Mouse (Mus musculus): ENCODE measurements at regions not wholly inside any gene's neighbourhood (a gene's known extent, or its start where the extent isn't known, plus 50 kb on each side); places are given as distances from the start of the nearest gene placed in this dataset.

DNA sequence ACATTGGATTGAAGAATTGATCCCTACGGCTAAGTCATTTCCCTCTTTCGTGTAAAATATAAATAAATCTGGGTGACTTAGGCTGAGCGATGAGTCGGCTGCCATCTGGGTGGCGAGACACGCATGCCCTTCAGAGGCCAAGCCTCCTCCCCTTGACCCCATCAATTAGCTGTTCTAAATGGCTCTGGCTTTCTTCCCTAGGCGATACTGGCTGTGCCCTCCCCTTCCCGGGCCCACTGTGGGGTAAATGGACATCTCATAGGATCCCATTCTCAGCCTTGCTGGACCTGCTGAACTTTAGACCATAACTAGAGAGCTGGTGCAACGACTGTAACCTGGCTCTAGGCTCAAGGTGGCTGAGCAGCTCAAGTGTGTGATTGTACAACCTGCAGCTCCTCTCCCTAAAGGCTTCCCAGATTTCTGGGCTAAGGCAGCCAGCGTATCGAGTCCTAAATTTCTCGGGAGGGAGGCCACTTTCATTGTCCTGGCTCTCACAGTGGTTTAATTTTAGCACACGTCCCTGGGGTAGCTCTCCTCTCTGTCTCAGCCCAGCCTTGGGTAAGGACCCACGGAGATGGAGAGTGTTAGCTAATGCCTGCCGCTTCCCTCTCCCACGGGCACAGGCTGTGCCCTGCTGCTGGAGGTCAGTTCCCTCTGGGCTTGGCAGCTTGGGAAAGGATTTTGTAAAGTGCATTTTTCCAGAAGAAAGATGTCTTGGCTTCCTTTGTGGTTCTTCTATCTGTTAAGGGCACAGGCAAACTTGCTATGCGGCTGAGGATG, 80.7 kb upstream of the Zc3h12a start:
- TF ChIP-seq CTCF (IDR thresholded peaks at IDR 0.05; ENCODE audit: control insufficient read depth, insufficient read depth, insufficient replicate concordance, low read depth, low read length) (no peak), POLR2A (IDR thresholded peaks at IDR 0.05; ENCODE audit: control insufficient read depth, low read depth, low read length) (no peak)
- Histone ChIP-seq H3K4me3 (ENCODE audit: control insufficient read depth, low read depth, low read length) (no peak overlapping the region), H3K36me3 (ENCODE audit: control insufficient read depth, insufficient read depth, low read length) (no peaks in the 10 kb centered on the region), H3K4me1 (ENCODE audit: control insufficient read depth, insufficient read depth, low read length) (no peaks in the 10 kb centered on the region; the same call in 1 of the 2 replicates), H3K27me3 (ENCODE audit: control insufficient read depth, insufficient read depth, low read length) (no peaks in the 10 kb centered on the region), H3K27ac (ENCODE audit: control insufficient read depth, insufficient read depth, low read depth, low read length) (no peak overlapping the region)

DNA sequence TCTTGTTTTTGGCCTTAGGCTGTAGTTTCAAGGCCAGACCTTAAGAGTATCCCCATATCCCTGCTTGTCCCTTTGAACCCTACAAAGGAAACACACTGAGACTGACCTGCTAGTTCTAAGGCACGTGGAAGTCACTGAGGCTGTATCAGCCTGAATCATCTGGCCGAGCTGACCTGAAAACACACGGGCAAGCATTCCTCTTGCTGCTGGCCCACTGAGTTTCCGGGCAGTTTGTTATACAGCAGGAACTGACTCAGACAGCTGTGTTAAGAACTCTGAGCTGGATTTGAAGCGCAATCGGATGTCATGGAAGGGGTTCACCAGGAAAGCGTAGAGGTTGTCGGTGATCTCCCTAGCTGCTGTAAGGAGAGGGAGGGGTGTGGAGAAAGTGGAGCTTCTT, 75.9 kb upstream of the Zc3h12a start:
- H3K27ac ChIP-seq (ENCODE audit: control insufficient read depth, insufficient read depth, low read depth, low read length): no peak overlapping the region
- H3K36me3 ChIP-seq (ENCODE audit: control insufficient read depth, insufficient read depth, low read length): no peaks in the 10 kb centered on the region
- TF ChIP-seq POLR2A (IDR thresholded peaks at IDR 0.05; ENCODE audit: control insufficient read depth, low read depth, low read length): no peak
- TF ChIP-seq CTCF (IDR thresholded peaks at IDR 0.05; ENCODE audit: control insufficient read depth, insufficient read depth, insufficient replicate concordance, low read depth, low read length): no peak
- H3K4me1 ChIP-seq (ENCODE audit: control insufficient read depth, insufficient read depth, low read length): no peaks in the 10 kb centered on the region; the same call in 1 of the 2 replicates
- H3K4me3 ChIP-seq (ENCODE audit: control insufficient read depth, low read depth, low read length): no peak overlapping the region
- no peaks in the 10 kb centered on the region for H3K27me3 ChIP-seq (ENCODE audit: control insufficient read depth, insufficient read depth, low read length)

DNA sequence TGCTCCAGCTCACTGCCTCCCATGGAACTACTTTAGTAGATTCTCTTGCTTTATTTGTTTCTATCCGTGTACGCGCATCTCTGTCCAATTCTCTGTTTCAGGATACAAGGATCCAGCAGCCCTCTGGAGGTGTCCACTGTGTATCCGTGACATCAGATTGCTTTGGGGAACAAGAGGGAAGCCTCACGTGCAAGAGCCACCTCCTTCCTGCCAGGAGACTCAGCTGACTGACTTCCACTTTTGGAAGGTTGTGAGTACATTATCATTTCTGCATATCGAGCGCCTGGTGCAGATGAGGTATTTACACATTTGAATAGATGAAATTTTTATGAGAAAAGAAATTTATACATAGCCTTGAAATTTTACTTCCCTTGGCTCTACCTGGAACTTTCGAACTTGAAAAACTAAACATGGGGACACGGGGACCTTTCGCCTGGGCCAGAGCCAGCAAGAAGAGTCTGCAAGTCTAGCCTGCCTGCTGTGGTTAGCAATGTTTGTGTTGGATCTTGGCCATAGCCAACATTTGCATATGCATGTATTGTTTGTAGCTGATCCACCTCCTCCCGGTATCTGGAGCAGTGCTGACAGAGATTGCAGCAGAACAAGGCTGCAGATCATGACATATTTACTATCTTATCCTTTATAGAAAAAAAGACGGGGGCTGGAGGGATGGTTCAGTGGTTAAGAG, 74.1 kb upstream of the Zc3h12a start:
- Histone ChIP-seq H3K4me3 (ENCODE audit: control insufficient read depth, low read depth, low read length) (no peak overlapping the region), H3K27ac (ENCODE audit: control insufficient read depth, insufficient read depth, low read depth, low read length) (no peak overlapping the region), H3K27me3 (ENCODE audit: control insufficient read depth, insufficient read depth, low read length) (no peaks in the 10 kb centered on the region), H3K4me1 (ENCODE audit: control insufficient read depth, insufficient read depth, low read length) (no peaks in the 10 kb centered on the region; the same call in 1 of the 2 replicates), H3K36me3 (ENCODE audit: control insufficient read depth, insufficient read depth, low read length) (no peaks in the 10 kb centered on the region)
- no peak for TF ChIP-seq CTCF (IDR thresholded peaks at IDR 0.05; ENCODE audit: control insufficient read depth, insufficient read depth, insufficient replicate concordance, low read depth, low read length)
- no peak for TF ChIP-seq POLR2A (IDR thresholded peaks at IDR 0.05; ENCODE audit: control insufficient read depth, low read depth, low read length)

DNA sequence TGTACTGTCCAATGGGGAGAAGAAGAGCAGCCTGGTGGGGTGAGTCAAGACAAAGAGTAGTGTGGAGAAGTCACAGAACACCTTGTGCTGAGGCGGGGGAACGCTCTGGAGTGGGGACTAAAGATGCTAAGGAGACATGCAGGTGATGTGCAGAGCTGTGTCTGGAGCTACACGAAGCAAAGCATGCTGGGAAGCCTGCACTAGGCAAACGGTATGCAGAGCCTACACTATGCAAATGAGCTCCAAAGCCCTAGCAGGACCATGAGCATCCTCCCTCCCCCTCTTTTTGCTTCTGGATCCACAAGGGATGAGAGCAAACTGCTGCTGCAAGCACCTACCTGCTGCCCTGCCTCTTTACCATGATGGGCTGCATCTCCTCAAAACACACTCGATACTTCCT, 73.1 kb upstream of the Zc3h12a start:
- no peaks in the 10 kb centered on the region for H3K36me3 ChIP-seq (ENCODE audit: control insufficient read depth, insufficient read depth, low read length)
- H3K27ac ChIP-seq (ENCODE audit: control insufficient read depth, insufficient read depth, low read depth, low read length): no peak overlapping the region
- H3K27me3 ChIP-seq (ENCODE audit: control insufficient read depth, insufficient read depth, low read length): no peaks in the 10 kb centered on the region
- no peak overlapping the region for H3K4me3 ChIP-seq (ENCODE audit: control insufficient read depth, low read depth, low read length)
- TF ChIP-seq POLR2A (IDR thresholded peaks at IDR 0.05; ENCODE audit: control insufficient read depth, low read depth, low read length) (no peak), CTCF (IDR thresholded peaks at IDR 0.05; ENCODE audit: control insufficient read depth, insufficient read depth, insufficient replicate concordance, low read depth, low read length) (no peak)
- H3K4me1 ChIP-seq (ENCODE audit: control insufficient read depth, insufficient read depth, low read length): no peaks in the 10 kb centered on the region; the same call in 1 of the 2 replicates

DNA sequence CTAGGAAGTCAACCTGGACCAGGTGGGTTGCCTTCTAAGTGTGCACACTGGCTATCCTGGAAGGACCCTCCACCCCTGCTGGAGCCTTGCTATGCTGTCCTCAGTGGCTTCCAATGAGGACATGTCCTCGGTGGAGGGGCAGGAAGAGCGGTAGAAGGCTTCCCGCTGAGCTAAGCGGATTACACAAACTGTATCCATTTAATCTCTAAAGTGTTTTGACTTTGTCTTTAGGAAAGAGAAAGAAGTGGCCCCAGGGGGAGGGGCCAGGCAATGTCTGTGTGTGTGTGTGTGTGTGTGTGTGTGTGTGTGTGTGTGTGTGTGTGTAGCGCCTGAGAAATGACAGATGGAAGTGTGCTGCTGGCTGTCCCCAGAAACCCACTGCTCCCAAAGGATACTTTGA, 71.6 kb upstream of the Zc3h12a start:
- no peaks in the 10 kb centered on the region for H3K27me3 ChIP-seq (ENCODE audit: control insufficient read depth, insufficient read depth, low read length)
- no peaks in the 10 kb centered on the region for H3K36me3 ChIP-seq (ENCODE audit: control insufficient read depth, insufficient read depth, low read length)

DNA sequence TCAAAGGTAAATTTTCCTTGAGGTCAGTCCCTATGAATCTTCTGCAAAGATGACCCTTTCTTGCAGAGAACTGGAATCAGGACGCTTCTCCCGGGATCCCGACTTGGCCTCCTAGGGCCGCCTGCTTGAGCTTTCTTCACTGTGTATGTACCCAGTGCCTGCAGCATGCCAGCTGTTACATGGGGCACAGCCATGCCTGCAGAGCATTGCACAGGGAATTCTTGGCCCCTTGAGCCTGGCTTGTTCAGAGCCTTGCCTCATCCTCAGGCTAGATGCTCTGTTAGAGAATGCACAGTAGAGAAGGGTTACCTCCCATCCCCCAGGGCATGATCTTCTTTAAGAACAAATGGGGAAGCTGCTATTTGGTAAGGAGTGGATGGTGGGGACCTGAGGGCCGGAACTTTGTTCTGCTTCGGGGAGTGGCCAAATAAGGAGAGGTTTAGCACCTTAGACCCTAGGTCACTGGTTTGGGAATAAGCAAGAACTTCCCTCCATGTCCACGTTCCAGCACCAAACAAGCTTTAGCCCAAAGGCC, 68.3 kb upstream of the Zc3h12a start:
- Histone ChIP-seq H3K27ac (ENCODE audit: control insufficient read depth, insufficient read depth, low read depth, low read length) (no peak overlapping the region), H3K27me3 (ENCODE audit: control insufficient read depth, insufficient read depth, low read length) (no peaks in the 10 kb centered on the region), H3K4me1 (ENCODE audit: control insufficient read depth, insufficient read depth, low read length) (no peaks in the 10 kb centered on the region; the same call in 1 of the 2 replicates), H3K4me3 (ENCODE audit: control insufficient read depth, low read depth, low read length) (no peak overlapping the region), H3K36me3 (ENCODE audit: control insufficient read depth, insufficient read depth, low read length) (no peaks in the 10 kb centered on the region)
- TF ChIP-seq POLR2A (IDR thresholded peaks at IDR 0.05; ENCODE audit: control insufficient read depth, low read depth, low read length): no peak
- TF ChIP-seq CTCF (IDR thresholded peaks at IDR 0.05; ENCODE audit: control insufficient read depth, insufficient read depth, insufficient replicate concordance, low read depth, low read length): no peak

More for the DNA sequence above, 71.6 kb upstream of the Zc3h12a start:
- H3K27ac ChIP-seq (ENCODE audit: control insufficient read depth, insufficient read depth, low read depth, low read length): no peak overlapping the region
- TF ChIP-seq CTCF (IDR thresholded peaks at IDR 0.05; ENCODE audit: control insufficient read depth, insufficient read depth, insufficient replicate concordance, low read depth, low read length): no peak
- TF ChIP-seq POLR2A (IDR thresholded peaks at IDR 0.05; ENCODE audit: control insufficient read depth, low read depth, low read length): no peak
- H3K4me1 ChIP-seq (ENCODE audit: control insufficient read depth, insufficient read depth, low read length): no peaks in the 10 kb centered on the region; the same call in 1 of the 2 replicates
- no peak overlapping the region for H3K4me3 ChIP-seq (ENCODE audit: control insufficient read depth, low read depth, low read length)

DNA sequence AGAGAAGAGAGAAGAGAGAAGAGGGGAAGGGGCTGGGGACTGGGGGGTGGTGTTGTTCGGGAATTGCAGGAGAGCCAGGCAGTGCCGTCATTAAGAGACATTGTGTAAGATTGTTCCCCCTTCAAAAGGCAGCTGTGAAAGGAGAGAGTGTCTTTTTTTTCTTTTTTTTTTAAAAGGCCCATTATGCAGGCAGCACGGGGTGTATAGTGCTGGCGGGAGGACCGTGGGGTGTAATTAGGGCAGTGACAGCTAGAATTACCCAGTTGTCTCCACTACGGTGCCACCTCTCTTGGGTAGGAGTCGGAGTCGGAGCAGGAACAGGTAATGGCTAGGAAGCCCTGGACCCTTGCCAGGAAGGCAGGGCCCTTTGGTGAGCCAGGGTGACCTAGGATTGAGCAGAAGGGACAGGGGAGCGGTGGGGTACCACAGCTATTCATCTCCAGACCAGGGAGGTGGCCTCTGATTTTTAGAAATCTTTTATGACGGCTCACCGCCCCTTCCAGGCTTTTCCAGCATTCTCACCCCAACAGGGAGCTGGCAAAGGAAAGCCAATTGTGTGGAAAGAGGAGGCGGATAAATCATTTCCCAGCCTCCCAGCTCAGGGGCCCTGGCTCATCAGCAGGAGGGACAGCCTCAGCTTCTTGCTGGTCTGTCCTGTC, 67.2 kb upstream of the Zc3h12a start:
- TF ChIP-seq CTCF (IDR thresholded peaks at IDR 0.05; ENCODE audit: control insufficient read depth, insufficient read depth, insufficient replicate concordance, low read depth, low read length) (no peak), POLR2A (IDR thresholded peaks at IDR 0.05; ENCODE audit: control insufficient read depth, low read depth, low read length) (no peak)
- H3K4me1 ChIP-seq (ENCODE audit: control insufficient read depth, insufficient read depth, low read length): no peaks in the 10 kb centered on the region; the same call in 1 of the 2 replicates
- H3K4me3 ChIP-seq (ENCODE audit: control insufficient read depth, low read depth, low read length): no peak overlapping the region
- H3K36me3 ChIP-seq (ENCODE audit: control insufficient read depth, insufficient read depth, low read length): no peaks in the 10 kb centered on the region
- H3K27me3 ChIP-seq (ENCODE audit: control insufficient read depth, insufficient read depth, low read length): no peaks in the 10 kb centered on the region
- H3K27ac ChIP-seq (ENCODE audit: control insufficient read depth, insufficient read depth, low read depth, low read length): no peak overlapping the region

Measured in testis, adult 2 months (tissue).